Mouse (Mus musculus) bone marrow, adult 2 months (tissue): ENCODE results near the gene Ppef2.

Experiments
- CTCF ChIP-seq: fragments of 200-500 bp; IDR thresholded peaks from 2 replicates; pipeline ENCODE4 v1.5.1; 2011; ENCODE audit warnings: low read length, control low read depth; ENCODE audit not compliant: control insufficient read depth, insufficient read depth
- POLR2A ChIP-seq: fragments of 200-500 bp; IDR thresholded peaks from 2 replicates; pipeline ENCODE4 v1.6.1; 2011; ENCODE audit warnings: low read depth, mild to moderate bottlenecking, control low read depth, low read length, borderline replicate concordance; ENCODE audit not compliant: control insufficient read depth

DNA sequence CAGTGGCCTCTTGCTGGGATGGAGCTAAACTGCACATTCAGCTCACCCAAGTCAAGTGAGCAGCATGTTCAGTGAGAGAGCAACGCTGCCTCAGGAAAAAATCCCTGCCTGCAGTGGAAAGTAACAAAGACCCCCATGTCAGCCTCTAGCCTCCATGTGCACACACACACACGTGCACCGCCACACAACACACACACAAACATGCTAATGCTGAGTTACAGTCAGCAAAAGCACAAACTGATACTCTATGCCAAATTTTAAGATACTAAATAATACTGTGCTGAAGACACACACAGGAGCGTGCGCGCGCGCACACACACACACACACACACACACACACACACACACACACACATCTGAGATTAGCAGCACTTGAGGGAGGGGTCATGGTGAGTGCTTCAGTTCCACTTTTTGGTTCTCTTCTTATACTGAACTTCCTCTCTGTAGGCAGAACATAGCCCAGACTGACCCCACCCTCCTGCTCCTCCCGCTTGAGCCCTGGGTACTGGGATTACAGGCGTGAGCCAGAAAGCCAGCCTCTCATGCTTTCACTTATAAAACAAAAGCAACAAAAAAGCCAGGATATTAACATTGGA is 23.0 kb upstream of the Ppef2 start:
- no peak for TF ChIP-seq CTCF
- TF ChIP-seq POLR2A = no peak
